Mouse (Mus musculus) hindbrain, embryonic 13.5 days (tissue): ENCODE measurements around the gene Clec4a2. TPM values are rescaled to one million over a fixed set of nuclear protein-coding genes. Genes with fewer than 3 reads are reported as not detected.

Experiments
- polyA plus RNA-seq: library from polyadenylated mRNA; unstranded; fragments of >200 nt; fragmentation: Nextera tagmentation; extraction: Ambion mirVana; gene quantifications from 2 replicates; pipeline ENCODE4 v1.2.1, GENCODE M21; 2015

Clec4a2 gene
- polyA plus RNA-seq, 1 experiment from 2014 or later, result 1.4 TPM

Other genes with a start within 250 kb of the Clec4a2 start
- 121 and 130 TPM in 2 replicates for gene Necap1, start 232.0 kb upstream of the Clec4a2 start, polyA plus RNA-seq
- 1.4 and 1.5 TPM in 2 replicates for gene Clec4a1, start 184.6 kb upstream of the Clec4a2 start, polyA plus RNA-seq
- gene Clec4a3, start 153.9 kb upstream of the Clec4a2 start, polyA plus RNA-seq, result 1.2 and 1.6 TPM in 2 replicates
- not detected in 2 replicates for gene Clec4a4, start 116.1 kb upstream of the Clec4a2 start, polyA plus RNA-seq
- gene Clec4b1, start 56.5 kb upstream of the Clec4a2 start, polyA plus RNA-seq, result not detected in 2 replicates
- not detected in 2 replicates for gene Clec4b2, start 66.5 kb downstream of the Clec4a2 start, polyA plus RNA-seq
- gene Clec4n, start 123.4 kb downstream of the Clec4a2 start, polyA plus RNA-seq, result 0.71 and 1.2 TPM in 2 replicates
- gene Clec4d, start 155.7 kb downstream of the Clec4a2 start, polyA plus RNA-seq, result not detected in 2 replicates
- not detected in 2 replicates for gene Clec4e, start 183.4 kb downstream of the Clec4a2 start, polyA plus RNA-seq
- gene Vmn2r19, start 201.9 kb downstream of the Clec4a2 start, polyA plus RNA-seq, result not detected in 2 replicates